Mouse (Mus musculus) brain, embryonic 14.5 days (tissue): Measurements from ENCODE around the gene Uevld.

Experiments used
- CTCF ChIP-seq: fragments of 200-500 bp; IDR thresholded peaks from 2 replicates; pipeline ENCODE4 v1.5.1; 2012; ENCODE audit warnings: inconsistent platforms, mild to moderate bottlenecking, moderate library complexity, borderline replicate concordance; ENCODE audit not compliant: insufficient read depth, insufficient read length; ENCODE audit errors: extremely low read depth
- POLR2A ChIP-seq: fragments of 200-500 bp; IDR thresholded peaks from 2 replicates; pipeline ENCODE4 v1.6.1; 2012; ENCODE audit warnings: mild to moderate bottlenecking, inconsistent platforms, borderline replicate concordance; ENCODE audit not compliant: poor library complexity, insufficient read depth, insufficient read length, severe bottlenecking; ENCODE audit errors: extremely low read depth

- TF ChIP-seq CTCF (no peak), POLR2A (no peak)
Observed at GRCm38 (mm10) chr7:46899343-46899742, 59.0 kb downstream of the Uevld start.
